Mouse (Mus musculus) forebrain, embryonic 16.5 days (tissue): ENCODE results near the gene Olfr211. TPM values are rescaled to one million over a fixed set of nuclear protein-coding genes. Genes with fewer than 3 reads are reported as not detected.

Experiments
- polyA plus RNA-seq: library from polyadenylated mRNA; unstranded; fragments of >200 nt; fragmentation: Nextera tagmentation; extraction: Ambion mirVana; gene quantifications from 2 replicates; pipeline ENCODE4 v1.2.1, GENCODE M21; 2015

The Olfr211 gene
- polyA plus RNA-seq, 1 experiment from 2014 or later = not detected

Other genes starting within 250 kb of the Olfr211 start
- 7.2 and 8.7 TPM in 2 replicates for gene Zfand4, start 224.9 kb upstream of the Olfr211 start, polyA plus RNA-seq
- 52.8 and 57.0 TPM in 2 replicates for gene March8, start 151.1 kb upstream of the Olfr211 start, polyA plus RNA-seq
- 0.37 and 0.52 TPM in 2 replicates for gene Alox5, start 27.9 kb upstream of the Olfr211 start, polyA plus RNA-seq
- not detected in 2 replicates for gene Olfr212, start 17.4 kb downstream of the Olfr211 start, polyA plus RNA-seq
- not detected in 2 replicates for gene Olfr213, start 49.4 kb downstream of the Olfr211 start, polyA plus RNA-seq
- gene Gm5580, start 62.0 kb downstream of the Olfr211 start, polyA plus RNA-seq = 0.24 and 0.52 TPM in 2 replicates
- gene Olfr214, start 65.1 kb downstream of the Olfr211 start, polyA plus RNA-seq = not detected in 2 replicates
- gene Olfr215, start 95.1 kb downstream of the Olfr211 start, polyA plus RNA-seq = not detected in 2 replicates
- 202 and 234 TPM in 2 replicates for gene Zfp422, start 139.9 kb downstream of the Olfr211 start, polyA plus RNA-seq
- gene Depp1, start 161.5 kb downstream of the Olfr211 start, polyA plus RNA-seq = 7.0 and 9.9 TPM in 2 replicates
- gene Rassf4, start 184.9 kb downstream of the Olfr211 start, polyA plus RNA-seq = 7.9 and 8.5 TPM in 2 replicates
- 0.81 and 1.4 TPM in 2 replicates for gene Tmem72, start 227.8 kb downstream of the Olfr211 start, polyA plus RNA-seq